Mouse (Mus musculus): ENCODE data around the gene Cpvl. TPM values are rescaled to one million over a fixed set of nuclear protein-coding genes. Genes with fewer than 3 reads are reported as not detected.

The Cpvl gene
- polyA plus RNA-seq, 1 experiment from 2014 or later: not detected

DNA sequence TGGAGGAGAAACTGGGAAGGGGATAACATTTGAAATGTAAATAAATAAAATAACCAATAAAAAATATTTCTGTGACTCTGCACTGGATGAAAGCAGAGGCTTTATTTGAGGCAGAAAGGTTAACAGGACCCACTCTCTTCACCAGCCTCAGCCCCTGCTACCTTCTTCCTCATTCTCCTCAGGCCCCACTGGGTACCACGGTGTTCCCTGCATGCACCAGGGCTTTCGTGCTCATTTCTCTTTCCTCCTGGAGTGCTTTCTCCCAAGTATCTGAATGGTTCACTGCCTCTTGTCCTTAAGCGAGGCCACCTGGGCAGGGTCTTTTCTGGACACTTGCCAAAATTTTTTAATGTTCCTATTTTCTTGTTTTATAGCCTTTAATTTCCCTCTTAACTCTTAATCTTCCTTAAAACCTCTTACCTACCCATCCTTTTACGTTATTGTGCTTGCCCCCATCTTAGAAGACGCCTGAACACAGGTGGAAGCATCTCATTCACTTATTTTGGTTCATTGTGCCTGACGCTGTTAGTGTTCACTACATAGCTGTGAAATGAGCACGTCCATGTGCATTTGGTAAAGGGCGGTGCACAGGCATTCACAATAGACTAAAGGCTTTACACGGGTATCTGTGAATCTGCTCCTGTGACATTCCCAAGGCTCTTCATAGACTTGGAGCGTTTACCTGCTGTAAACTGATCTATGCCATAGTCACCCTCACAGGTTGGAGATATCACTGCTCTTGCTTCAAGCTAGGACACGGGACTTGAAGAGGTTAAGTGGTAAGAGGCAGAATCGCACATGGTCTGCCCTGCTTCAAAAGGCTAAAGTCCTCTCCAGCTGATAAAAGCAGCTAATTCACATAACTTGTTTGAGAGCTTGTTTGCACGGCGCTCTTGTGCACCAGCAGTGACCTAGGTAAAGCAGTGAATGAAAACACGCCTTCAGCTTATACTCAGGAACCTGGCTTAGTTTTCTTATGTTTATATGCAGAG lies 41.0 kb downstream of the Cpvl start:
- no peak overlapping the region for H3K9ac ChIP-seq (ENCODE audit: low read depth, low read length)
- ATAC-seq (ENCODE audit: low read depth): no peak
- WGBS (ENCODE audit: insufficient replicate concordance): 61% methylated on average over 15 of the region's 15 CpGs
- H3K27ac ChIP-seq (ENCODE audit: low read length): no peak overlapping the region
- H3K4me2 ChIP-seq (ENCODE audit: low read depth, low read length): no peak overlapping the region
- no peak overlapping the region for H3K4me3 ChIP-seq (ENCODE audit: low read depth, low read length)
- H3K4me1 ChIP-seq (ENCODE audit: control insufficient read depth, low read depth, low read length): no peaks in the 10 kb centered on the region
- H3K36me3 ChIP-seq (ENCODE audit: control insufficient read depth, insufficient read depth): no peaks in the 10 kb centered on the region
- no peaks in the 10 kb centered on the region for H3K27me3 ChIP-seq (ENCODE audit: control insufficient read depth, insufficient read depth, low read depth, low read length)
- H3K9me3 ChIP-seq (replicated peaks; ENCODE audit: control insufficient read depth, low read length): no peaks in the 10 kb centered on the region

DNA sequence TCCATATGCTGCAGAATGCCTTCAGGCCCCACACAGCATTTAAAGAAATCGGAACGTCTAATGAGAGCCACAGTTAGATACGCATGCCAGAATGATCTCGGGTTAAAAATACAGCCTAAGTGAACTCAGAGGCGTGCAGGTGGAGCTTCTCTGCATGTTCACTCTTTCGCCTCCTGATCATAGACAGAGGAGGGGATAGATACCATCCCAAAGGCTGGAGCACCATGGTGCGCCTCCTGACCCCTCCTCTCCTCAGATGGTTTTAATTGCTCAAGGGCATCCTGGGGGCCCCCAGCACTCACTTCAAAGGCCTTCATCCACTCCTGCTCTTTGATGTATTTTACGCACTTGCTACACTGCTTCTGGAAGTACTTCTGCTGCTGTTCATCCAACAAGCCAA lies 46.9 kb downstream of the Cpvl start:
- Histone ChIP-seq H3K9ac (ENCODE audit: low read depth, low read length) (no peak overlapping the region), H3K27me3 (ENCODE audit: control insufficient read depth, insufficient read depth, low read depth, low read length) (no peaks in the 10 kb centered on the region), H3K4me1 (ENCODE audit: control insufficient read depth, low read depth, low read length) (no peaks in the 10 kb centered on the region), H3K4me3 (ENCODE audit: low read depth, low read length) (no peak overlapping the region), H3K27ac (ENCODE audit: low read length) (no peak overlapping the region), H3K9me3 (replicated peaks; ENCODE audit: control insufficient read depth, low read length) (no peaks in the 10 kb centered on the region), H3K4me2 (ENCODE audit: low read depth, low read length) (no peak overlapping the region), H3K36me3 (ENCODE audit: control insufficient read depth, insufficient read depth) (no peaks in the 10 kb centered on the region)
- ATAC-seq (ENCODE audit: low read depth): no peak
- WGBS (ENCODE audit: insufficient replicate concordance): 71% methylated on average over 8 of the region's 8 CpGs

DNA sequence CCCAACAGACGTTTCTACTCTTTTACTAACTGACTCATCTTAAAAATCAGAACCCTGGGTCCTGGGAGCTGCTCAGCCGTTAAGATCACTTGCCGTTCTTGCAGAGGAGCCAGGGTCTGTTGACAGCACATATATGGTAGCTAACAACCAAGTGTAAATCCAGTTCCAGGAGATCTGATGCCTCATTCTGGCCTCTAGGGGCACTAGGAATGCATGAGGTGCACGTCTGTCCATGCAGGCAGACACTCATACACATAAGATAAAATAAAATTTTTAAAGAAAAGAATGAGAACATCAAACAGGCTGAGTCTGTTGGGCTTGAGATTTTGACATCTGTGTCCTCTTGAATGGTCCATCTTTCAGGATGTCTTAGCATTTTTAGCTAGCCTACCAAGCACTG lies 48.6 kb downstream of the Cpvl start:
- Histone ChIP-seq H3K36me3 (ENCODE audit: control insufficient read depth, insufficient read depth) (no peaks in the 10 kb centered on the region), H3K4me1 (ENCODE audit: control insufficient read depth, low read depth, low read length) (no peaks in the 10 kb centered on the region), H3K27me3 (ENCODE audit: control insufficient read depth, insufficient read depth, low read depth, low read length) (no peaks in the 10 kb centered on the region), H3K9ac (ENCODE audit: low read depth, low read length) (no peak overlapping the region), H3K4me3 (ENCODE audit: low read depth, low read length) (no peak overlapping the region), H3K9me3 (replicated peaks; ENCODE audit: control insufficient read depth, low read length) (no peaks in the 10 kb centered on the region), H3K4me2 (ENCODE audit: low read depth, low read length) (no peak overlapping the region), H3K27ac (ENCODE audit: low read length) (no peak overlapping the region)
- ATAC-seq (ENCODE audit: low read depth): no peak
- WGBS (ENCODE audit: insufficient replicate concordance): 53% methylated on average over 4 of the region's 4 CpGs

DNA sequence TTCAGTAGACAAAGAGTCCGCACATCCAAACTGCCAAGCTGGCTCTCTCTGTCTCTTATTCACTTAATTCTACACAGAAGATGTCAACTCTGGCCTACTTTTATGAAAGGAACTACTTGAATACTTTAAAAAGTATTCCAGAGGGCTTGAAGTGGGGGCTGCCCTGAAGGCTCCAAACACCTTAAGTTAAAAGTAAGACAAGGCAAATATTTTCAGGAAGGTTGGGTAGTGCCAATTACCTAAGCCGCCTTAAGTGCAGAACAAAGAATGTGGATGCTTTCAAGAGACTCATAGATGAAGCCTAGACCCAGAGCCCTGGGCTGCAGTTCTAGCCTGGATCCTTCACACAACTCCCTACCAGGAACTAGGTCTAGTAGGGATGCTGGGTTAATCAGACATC lies 52.3 kb downstream of the Cpvl start:
- Histone ChIP-seq H3K9ac (ENCODE audit: low read depth, low read length) (no peak overlapping the region), H3K4me1 (ENCODE audit: control insufficient read depth, low read depth, low read length) (no peaks in the 10 kb centered on the region), H3K27ac (ENCODE audit: low read length) (no peak overlapping the region), H3K4me3 (ENCODE audit: low read depth, low read length) (no peak overlapping the region), H3K27me3 (ENCODE audit: control insufficient read depth, insufficient read depth, low read depth, low read length) (no peaks in the 10 kb centered on the region), H3K36me3 (ENCODE audit: control insufficient read depth, insufficient read depth) (no peaks in the 10 kb centered on the region), H3K9me3 (replicated peaks; ENCODE audit: control insufficient read depth, low read length) (no peaks in the 10 kb centered on the region), H3K4me2 (ENCODE audit: low read depth, low read length) (no peak overlapping the region)
- WGBS (ENCODE audit: insufficient replicate concordance): 79% methylated on average over 2 of the region's 2 CpGs
- ATAC-seq (ENCODE audit: low read depth): no peak

DNA sequence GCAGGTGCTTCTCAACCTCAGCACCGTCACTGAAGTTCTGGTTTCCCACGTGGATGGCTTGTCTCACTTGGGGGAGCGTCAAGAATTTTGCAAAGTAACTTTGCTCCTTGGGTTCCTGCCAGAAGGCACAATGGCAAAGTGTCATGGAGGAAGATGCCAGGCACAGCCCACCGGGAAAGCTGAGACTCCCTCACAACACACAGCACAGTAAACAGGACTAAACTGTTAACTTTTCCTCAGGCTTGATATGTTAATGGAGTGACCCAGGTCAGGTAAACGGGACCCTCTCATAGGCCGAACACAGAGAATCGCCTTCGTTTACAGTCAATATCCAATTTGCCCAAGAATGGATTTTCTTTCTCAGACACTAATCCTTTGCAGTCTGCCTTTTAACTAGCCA lies 53.3 kb downstream of the Cpvl start:
- no peak for ATAC-seq (ENCODE audit: low read depth)
- Histone ChIP-seq H3K4me2 (ENCODE audit: low read depth, low read length) (no peak overlapping the region), H3K27ac (ENCODE audit: low read length) (no peak overlapping the region), H3K9ac (ENCODE audit: low read depth, low read length) (no peak overlapping the region), H3K4me1 (ENCODE audit: control insufficient read depth, low read depth, low read length) (no peaks in the 10 kb centered on the region), H3K9me3 (replicated peaks; ENCODE audit: control insufficient read depth, low read length) (no peaks in the 10 kb centered on the region), H3K27me3 (ENCODE audit: control insufficient read depth, insufficient read depth, low read depth, low read length) (no peaks in the 10 kb centered on the region), H3K4me3 (ENCODE audit: low read depth, low read length) (no peak overlapping the region), H3K36me3 (ENCODE audit: control insufficient read depth, insufficient read depth) (no peaks in the 10 kb centered on the region)
- WGBS (ENCODE audit: insufficient replicate concordance): 55% methylated on average over 8 of the region's 8 CpGs

DNA sequence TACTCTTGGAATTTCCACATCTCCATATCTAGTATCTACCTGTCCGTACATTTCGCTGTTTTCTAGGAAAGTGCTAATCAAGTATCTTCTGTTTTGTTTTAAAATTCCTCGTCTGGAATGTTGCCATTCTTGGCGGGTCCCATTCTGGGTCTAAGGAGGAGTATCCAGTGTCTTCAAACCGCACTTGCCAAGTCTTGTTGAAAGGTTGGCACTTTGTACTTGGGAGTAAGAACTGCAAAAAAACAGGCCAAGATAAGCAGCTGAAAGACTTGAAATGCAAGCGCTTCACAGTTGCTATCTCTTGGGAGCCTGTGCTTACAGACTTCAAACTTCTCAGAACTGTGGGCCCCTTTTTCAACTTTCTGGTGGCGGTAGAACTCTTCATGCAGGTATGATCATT lies 58.4 kb downstream of the Cpvl start:
- Histone ChIP-seq H3K27ac (ENCODE audit: low read length) (no peak overlapping the region), H3K9ac (ENCODE audit: low read depth, low read length) (no peak overlapping the region), H3K36me3 (ENCODE audit: control insufficient read depth, insufficient read depth) (no peaks in the 10 kb centered on the region), H3K4me3 (ENCODE audit: low read depth, low read length) (no peak overlapping the region), H3K27me3 (ENCODE audit: control insufficient read depth, insufficient read depth, low read depth, low read length) (no peaks in the 10 kb centered on the region), H3K9me3 (replicated peaks; ENCODE audit: control insufficient read depth, low read length) (no peaks in the 10 kb centered on the region), H3K4me2 (ENCODE audit: low read depth, low read length) (no peak overlapping the region), H3K4me1 (ENCODE audit: control insufficient read depth, low read depth, low read length) (no peaks in the 10 kb centered on the region)
- 65% methylated on average over 7 of the region's 7 CpGs for WGBS (ENCODE audit: insufficient replicate concordance)
- ATAC-seq (ENCODE audit: low read depth): no peak

DNA sequence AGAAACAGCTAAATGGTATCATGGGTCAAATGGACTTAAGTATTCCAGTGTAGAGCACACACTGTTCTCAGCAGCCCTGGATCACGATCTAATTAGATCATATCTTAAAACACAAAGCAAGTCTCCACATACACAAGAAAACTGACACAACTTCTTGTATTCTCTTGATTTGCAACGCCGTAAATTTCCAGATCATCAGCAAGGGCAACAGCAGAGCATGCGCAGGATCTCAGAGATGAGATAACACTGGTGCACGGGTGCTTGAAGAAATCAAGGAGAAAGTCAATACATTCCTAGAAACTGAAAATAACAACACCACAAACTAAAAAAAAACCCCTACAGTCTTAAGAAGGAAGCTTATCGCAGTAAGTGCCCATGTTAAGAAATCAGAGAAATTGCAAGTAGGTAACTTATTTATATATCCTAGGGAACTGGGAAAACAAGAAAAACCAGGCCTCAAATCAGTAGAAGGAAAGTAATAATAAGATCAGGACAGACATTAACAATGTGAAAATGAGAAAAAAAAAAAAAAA lies 61.4 kb downstream of the Cpvl start:
- H3K4me3 ChIP-seq (ENCODE audit: low read depth, low read length): no peak overlapping the region
- no peak overlapping the region for H3K4me2 ChIP-seq (ENCODE audit: low read depth, low read length)
- no peaks in the 10 kb centered on the region for H3K4me1 ChIP-seq (ENCODE audit: control insufficient read depth, low read depth, low read length)
- no peak for ATAC-seq (ENCODE audit: low read depth)
- no peaks in the 10 kb centered on the region for H3K27me3 ChIP-seq (ENCODE audit: control insufficient read depth, insufficient read depth, low read depth, low read length)
- WGBS (ENCODE audit: insufficient replicate concordance): 67% methylated on average over 6 of the region's 6 CpGs
- no peaks in the 10 kb centered on the region for H3K9me3 ChIP-seq (replicated peaks; ENCODE audit: control insufficient read depth, low read length)
- H3K27ac ChIP-seq (ENCODE audit: low read length): no peak overlapping the region
- no peaks in the 10 kb centered on the region for H3K36me3 ChIP-seq (ENCODE audit: control insufficient read depth, insufficient read depth)
- H3K9ac ChIP-seq (ENCODE audit: low read depth, low read length): no peak overlapping the region

DNA sequence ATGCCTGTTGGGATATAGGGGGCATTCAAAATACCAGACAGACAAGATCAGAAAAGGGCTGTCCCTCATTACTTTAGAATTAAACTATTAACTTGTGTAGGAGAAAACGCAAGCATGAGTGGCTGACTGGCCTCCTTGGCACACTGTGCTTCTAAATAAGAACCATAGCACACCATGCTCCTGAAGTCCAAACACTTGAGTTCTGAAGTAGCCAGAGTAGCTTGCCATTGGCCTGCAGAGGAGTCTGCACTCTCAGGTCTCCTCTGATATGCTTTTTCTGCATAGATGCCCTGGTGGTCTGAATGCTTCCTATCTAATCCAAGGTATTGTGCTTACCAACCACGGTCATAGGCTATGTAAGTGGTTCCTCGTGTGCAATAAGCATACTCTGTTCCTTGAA lies 63.1 kb downstream of the Cpvl start:
- Histone ChIP-seq H3K36me3 (ENCODE audit: control insufficient read depth, insufficient read depth) (no peaks in the 10 kb centered on the region), H3K9ac (ENCODE audit: low read depth, low read length) (no peak overlapping the region), H3K4me1 (ENCODE audit: control insufficient read depth, low read depth, low read length) (no peaks in the 10 kb centered on the region), H3K4me3 (ENCODE audit: low read depth, low read length) (no peak overlapping the region), H3K27ac (ENCODE audit: low read length) (no peak overlapping the region), H3K9me3 (replicated peaks; ENCODE audit: control insufficient read depth, low read length) (no peaks in the 10 kb centered on the region), H3K4me2 (ENCODE audit: low read depth, low read length) (no peak overlapping the region), H3K27me3 (ENCODE audit: control insufficient read depth, insufficient read depth, low read depth, low read length) (no peaks in the 10 kb centered on the region)
- ATAC-seq (ENCODE audit: low read depth): no peak
- 61% methylated on average over 3 of the region's 3 CpGs for WGBS (ENCODE audit: insufficient replicate concordance)

DNA sequence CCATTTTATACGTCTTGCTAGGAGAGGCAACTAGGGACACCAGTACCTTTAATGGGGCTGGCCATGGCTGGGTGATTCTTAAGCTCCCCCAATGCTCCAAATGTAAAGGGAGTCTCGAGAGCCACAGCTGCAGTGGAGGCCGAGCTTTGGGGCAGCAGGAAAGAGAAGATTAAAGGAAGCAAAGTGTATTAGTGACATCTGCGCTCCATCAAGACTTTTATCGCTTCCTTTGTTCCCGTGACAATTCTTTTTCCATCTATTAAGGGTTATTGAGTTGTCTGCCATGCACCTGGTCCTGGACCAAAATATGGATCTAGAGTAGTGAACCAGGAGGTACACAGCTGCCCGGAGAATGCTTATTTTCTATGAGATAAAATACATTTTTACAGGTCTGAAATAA lies 65.3 kb downstream of the Cpvl start:
- no peaks in the 10 kb centered on the region for H3K36me3 ChIP-seq (ENCODE audit: control insufficient read depth, insufficient read depth)

More for the DNA sequence above, 65.3 kb downstream of the Cpvl start:
- Histone ChIP-seq H3K4me2 (ENCODE audit: low read depth, low read length) (no peak overlapping the region), H3K4me1 (ENCODE audit: control insufficient read depth, low read depth, low read length) (no peaks in the 10 kb centered on the region), H3K9me3 (replicated peaks; ENCODE audit: control insufficient read depth, low read length) (no peaks in the 10 kb centered on the region), H3K27me3 (ENCODE audit: control insufficient read depth, insufficient read depth, low read depth, low read length) (no peaks in the 10 kb centered on the region), H3K4me3 (ENCODE audit: low read depth, low read length) (no peak overlapping the region), H3K27ac (ENCODE audit: low read length) (no peak overlapping the region), H3K9ac (ENCODE audit: low read depth, low read length) (no peak overlapping the region)
- ATAC-seq (ENCODE audit: low read depth): no peak
- 57% methylated on average over 7 of the region's 7 CpGs for WGBS (ENCODE audit: insufficient replicate concordance)

All from liver, embryonic 16.5 days (tissue).